Mouse (Mus musculus) duodenum, adult 2 months (tissue): ENCODE results near the gene Trh. TPM values are rescaled to one million over a fixed set of nuclear protein-coding genes. Genes with fewer than 3 reads are reported as not detected.

Experiments used
- polyA plus RNA-seq: library from polyadenylated mRNA; depleted of rRNA; stranded (reverse); fragments of >200 nt; gene quantifications from 2 replicates; pipeline ENCODE4 v1.2.3, GENCODE M21; 2012; ENCODE audit warnings: low replicate concordance; rRNA removed

The Trh gene
- polyA plus RNA-seq, result not detected in 2 replicates

GRCm38 (mm10) chr6:92244591-92244990 lies at the start of gene Trh:
Trh (minus strand) TSS chr6:92244650.

DNA sequence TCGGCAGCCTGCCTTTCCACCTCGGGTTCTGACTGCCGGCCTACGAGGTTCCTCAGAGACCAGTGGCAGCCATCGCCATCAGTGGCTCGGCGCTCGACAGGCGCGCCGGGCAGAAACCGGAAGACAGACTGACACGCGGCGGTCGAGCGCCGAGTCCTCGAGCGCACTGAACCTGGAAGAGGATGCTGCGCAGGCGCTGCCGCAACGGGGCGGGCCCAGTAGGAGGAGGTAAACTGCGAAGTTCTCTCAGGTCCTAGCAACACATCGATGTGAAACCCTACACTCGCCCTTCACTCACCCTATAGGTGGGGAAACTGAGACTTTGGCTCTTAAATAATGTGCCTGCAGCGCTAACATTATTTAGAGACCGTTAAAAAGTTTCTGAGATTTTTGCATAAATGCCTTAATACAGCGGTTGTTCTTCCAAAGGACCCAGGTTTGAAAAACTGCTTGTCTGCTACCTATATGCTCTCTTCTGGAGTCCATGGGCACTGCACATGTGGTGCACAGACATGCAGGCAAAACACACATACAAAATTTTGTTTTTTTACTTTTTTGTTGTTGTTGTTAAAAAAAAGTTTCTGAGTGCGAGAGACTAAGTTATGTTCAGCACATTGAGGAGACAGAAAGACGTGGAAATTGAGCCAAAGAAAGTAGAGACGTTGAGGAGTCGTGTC lies 29.5 kb downstream of the Trh start, which contains the start of gene Rbsn:
Rbsn (minus strand) TSS at position 153 of the 677 bp plus-strand sequence.

Other genes starting within 250 kb of the Trh start
- gene Nr2c2, start 153.3 kb downstream of the Trh start, polyA plus RNA-seq, result 4.8 and 7.4 TPM in 2 replicates
- gene Mrps25, start 60.6 kb downstream of the Trh start, polyA plus RNA-seq, result 2.4 and 3.3 TPM in 2 replicates
- gene Rbsn, start 29.7 kb downstream of the Trh start, polyA plus RNA-seq, result 3.2 TPM in 2 replicates